Mouse (Mus musculus): ENCODE data around the gene Olfr786.

Olfr786 gene

DNA sequence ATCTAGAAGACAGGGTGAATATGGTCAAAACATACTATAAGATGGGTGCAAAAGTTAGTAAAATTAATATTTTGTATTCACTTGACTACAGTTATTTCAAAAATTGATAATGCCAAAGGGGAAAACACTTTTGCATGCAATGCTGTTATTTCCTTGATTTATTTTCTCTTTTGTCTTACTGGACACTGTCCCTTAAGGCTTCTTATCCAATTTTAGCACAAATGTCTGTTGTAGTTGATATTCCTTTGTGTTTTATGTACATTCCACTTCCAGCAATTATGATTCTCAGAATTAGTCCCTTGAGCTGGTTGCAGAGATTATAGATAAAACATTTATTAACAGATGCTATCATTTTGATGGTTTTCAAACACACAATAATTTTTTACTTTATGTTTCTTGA is at the start of gene Olfr786:
Gene Olfr786, plus strand, starts transcription at position 301 of the 400 bp plus-strand sequence.
- DNase-seq (ENCODE audit: low read depth, low spot score), result no peak

DNA sequence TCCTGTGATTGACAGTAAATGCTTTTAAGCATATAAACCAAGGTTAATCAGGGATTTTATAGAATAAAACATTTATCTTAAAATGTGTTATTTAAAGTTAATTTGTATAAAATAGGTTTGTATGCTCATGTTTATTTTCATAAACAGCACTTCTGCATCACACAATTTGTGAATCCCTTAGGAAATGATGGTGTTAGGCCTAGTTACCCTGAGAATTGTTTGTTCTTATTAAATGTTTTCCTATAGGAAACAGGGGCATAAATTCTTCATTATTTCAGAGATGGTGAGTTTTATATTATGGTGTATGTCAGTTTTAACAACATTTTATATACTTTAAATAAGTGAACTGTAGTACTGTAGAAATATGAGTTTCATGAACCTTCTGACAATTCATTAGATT is 43.3 kb upstream of the Olfr786 start, which contains the start of gene Olfr784:
Gene Olfr784, plus strand, starts transcription at position 301 of the 400 bp plus-strand sequence.
- no peak for DNase-seq (ENCODE audit: low read depth, low spot score)

DNA sequence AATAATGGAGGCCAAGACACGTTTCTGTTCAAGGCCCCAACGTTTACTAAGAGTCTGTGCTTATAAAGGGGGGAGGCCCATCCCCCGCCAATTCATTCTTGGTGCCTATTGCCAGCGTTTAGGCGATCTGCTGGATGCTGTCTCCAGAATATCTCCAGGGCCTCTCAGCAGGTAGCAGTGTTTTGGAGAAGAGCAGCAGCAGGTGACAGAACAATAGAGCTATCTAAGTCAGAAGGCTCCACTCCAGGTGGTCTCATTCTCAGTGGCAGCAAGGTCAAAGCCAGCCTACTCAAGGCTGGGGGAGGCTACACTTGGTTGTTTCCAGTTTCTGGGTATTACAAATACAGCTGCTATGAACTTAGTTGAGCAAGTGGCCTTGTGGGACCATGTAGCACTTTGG is 26.2 kb upstream of the Olfr786 start:
- no peak for DNase-seq (ENCODE audit: low read depth, low spot score)

DNA sequence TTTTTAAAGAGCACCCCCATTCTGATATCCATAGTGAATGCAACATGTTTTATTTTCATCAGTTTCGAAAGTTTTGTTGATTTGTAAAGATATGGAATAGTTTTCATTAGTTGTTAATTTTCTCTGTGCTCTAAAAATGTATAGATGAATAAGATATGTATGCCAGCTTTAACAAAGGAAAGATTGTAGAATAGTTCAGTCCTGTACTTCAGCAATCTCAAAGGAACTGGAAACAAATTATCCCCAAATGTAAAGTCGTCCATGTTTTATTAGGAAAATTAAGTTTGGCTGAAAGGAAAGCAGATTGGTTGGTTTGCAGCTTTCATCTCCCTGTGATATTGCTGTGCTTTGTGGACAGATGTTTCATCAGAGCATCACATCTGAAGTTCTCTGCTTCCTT is 22.0 kb upstream of the Olfr786 start, which contains the start of gene Olfr785:
Gene Olfr785, plus strand, starts transcription at position 301 of the 400 bp plus-strand sequence.
- no peak for DNase-seq (ENCODE audit: low read depth, low spot score)

DNA sequence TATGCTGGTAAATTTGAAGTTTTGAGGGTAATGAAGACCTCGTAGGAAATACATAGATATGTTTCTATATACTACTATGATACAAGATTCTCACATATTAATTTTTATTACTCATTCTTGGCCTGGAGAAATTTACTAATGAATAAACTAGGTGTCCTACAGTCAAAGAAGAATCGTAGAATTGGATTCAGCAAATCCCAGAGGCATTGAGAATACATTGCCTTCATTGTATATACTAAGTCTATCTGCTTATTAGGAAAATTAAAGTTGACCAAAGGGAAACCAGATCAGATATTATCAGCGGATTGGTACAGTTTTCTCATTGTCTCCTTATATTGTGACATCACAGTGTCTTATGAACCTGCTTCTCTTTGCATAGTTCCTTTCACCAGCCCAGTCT is 34.5 kb downstream of the Olfr786 start, which contains the start of gene Olfr787:
Gene Olfr787, plus strand, starts transcription at position 301 of the 400 bp plus-strand sequence.
- no peak for DNase-seq (ENCODE audit: low read depth, low spot score)

DNA sequence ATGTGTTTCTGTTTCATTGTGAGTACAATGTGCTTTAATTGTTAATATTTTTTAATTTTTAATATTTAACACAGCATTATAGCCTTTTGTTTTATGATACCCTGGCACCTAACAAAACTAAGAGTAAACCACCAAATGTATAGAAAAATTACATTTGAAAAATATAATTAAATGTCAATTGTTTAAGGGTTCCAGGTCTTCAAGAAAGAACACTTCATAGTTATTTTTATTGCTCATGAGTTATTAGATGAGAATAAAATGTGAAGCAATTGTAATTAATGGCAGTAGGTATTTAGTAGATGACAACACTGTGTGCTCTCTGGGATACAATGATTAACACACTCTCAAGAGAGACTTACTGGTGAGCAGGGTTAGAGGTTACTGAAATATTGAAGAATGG is 43.6 kb downstream of the Olfr786 start, which contains the start of gene Olfr788:
Gene Olfr788, plus strand, starts transcription at position 301 of the 400 bp plus-strand sequence.
- DNase-seq (ENCODE audit: low read depth, low spot score), result no peak

DNA sequence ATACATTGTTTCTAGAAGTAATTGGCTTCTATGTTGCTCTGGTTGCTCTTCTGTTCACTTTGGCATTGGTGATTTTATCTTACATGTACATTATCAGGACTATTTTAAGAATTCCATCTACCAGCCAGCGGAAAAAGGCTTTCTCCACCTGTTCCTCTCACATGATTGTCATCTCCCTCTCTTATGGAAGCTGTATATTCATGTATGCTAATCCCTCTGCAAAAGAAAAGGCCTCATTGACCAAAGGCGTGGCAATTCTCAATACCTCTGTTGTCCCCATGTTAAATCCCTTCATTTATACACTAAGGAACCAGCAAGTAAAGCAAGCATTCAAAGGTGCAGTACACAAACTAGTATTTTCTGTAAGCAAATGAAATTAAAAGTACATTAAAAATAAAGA is 46.1 kb downstream of the Olfr786 start:
- DNase-seq (ENCODE audit: low read depth, low spot score), result no peak

DNA sequence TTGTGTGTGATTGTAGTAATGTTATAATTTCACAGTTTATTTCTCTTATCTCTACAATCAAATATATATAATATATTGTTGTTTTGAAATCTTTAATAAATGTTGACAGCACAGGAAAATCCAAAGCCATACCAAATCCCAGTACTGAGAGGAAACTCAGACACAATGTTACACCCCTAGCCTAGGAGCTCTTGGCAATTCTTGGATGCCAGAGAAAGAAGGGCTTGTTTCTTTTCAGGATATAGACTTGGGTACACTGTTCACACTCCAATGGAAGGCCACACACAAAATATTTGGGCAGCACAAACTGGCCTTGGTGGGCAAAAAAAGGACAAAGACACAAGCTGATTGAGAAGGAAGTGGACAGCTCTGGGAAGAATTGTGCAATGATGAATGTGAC is 46.6 kb downstream of the Olfr786 start:
- DNase-seq (ENCODE audit: low read depth, low spot score), result no peak

DNA sequence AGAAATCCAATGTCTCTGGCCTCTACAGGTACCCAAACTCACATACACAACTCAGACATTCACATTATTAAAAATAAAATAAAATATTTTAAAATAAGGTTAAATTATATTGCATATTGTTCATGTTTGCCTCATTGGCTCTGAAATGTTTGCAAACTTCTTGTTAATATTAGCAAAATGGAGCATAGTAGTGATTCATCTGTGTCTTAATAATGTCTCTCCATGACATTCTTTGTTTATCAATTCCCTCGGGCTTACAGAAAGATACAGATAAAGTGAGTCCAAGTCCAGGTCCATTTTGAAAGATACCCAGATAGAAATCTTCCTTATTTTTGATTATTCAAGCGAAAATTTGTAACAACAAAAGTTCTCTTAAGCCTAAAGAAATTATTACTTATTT is 57.3 kb downstream of the Olfr786 start, which contains the start of gene Olfr789:
Gene Olfr789, plus strand, starts transcription at position 301 of the 400 bp plus-strand sequence.
- DNase-seq (ENCODE audit: low read depth, low spot score), result no peak

Measured in WW6 (cell line).